Mouse (Mus musculus) lung, embryonic 16.5 days (tissue): Measurements from ENCODE around the gene Fgf10. TPM values are rescaled to one million over a fixed set of nuclear protein-coding genes. Genes with fewer than 3 reads are reported as not detected.

Source experiments
- ATAC-seq: fragments of 200-750 bp; cut with Nextera tagmentation; 2 replicates; pipeline ENCODE4 v1.8.0; 2017; ENCODE audit warnings: low read depth, mild to moderate bottlenecking, moderate library complexity
- H3K27ac ChIP-seq: fragments of 300-500 bp; sonication (generic); 2 replicates; pipeline ENCODE4 v1.5.1; 2014; ENCODE audit warnings: mild to moderate bottlenecking, control low read depth, low read length
- H3K27me3 ChIP-seq: fragments of 300-500 bp; sonication (generic); 2 replicates; pipeline ENCODE4 v1.6.1; 2014; ENCODE audit warnings: low read depth, low read length, mixed read lengths; ENCODE audit not compliant: control insufficient read depth, insufficient read depth
- H3K36me3 ChIP-seq: fragments of 300-500 bp; sonication (generic); 2 replicates; pipeline ENCODE4 v1.6.1; 2014; ENCODE audit warnings: low read length; ENCODE audit not compliant: control insufficient read depth, insufficient read depth
- H3K4me1 ChIP-seq: fragments of 300-500 bp; sonication (generic); replicated peaks from 2 replicates; pipeline ENCODE4 v1.6.1; 2014; ENCODE audit warnings: low read length, mixed read lengths; ENCODE audit not compliant: control insufficient read depth, insufficient read depth
- H3K4me2 ChIP-seq: fragments of 300-500 bp; sonication (generic); 2 replicates; pipeline ENCODE4 v1.6.1; 2014; ENCODE audit warnings: low read depth, low read length, control low read depth
- H3K4me3 ChIP-seq: fragments of 300-500 bp; sonication (generic); 2 replicates; pipeline ENCODE4 v1.5.1; 2014; ENCODE audit warnings: mild to moderate bottlenecking, low read length, control low read depth
- H3K9ac ChIP-seq: fragments of 300-500 bp; sonication (generic); 2 replicates; pipeline ENCODE4 v1.6.1; 2014; ENCODE audit warnings: low read length, control low read depth
- H3K9me3 ChIP-seq: fragments of 300-500 bp; sonication (generic); 2 replicates; pipeline ENCODE4 v1.6.1; 2016; ENCODE audit warnings: low read length; ENCODE audit not compliant: control insufficient read depth
- WGBS: fragments of 180-500 bp; shearing (Covaris S2); extraction: QIAGEN DNeasy Blood & Tissue Kit; methylation state at CpG from one replicate; pipeline ENCODE4 v1.1.7; 2014; 5-methylcytosine and 5-hydroxymethylcytosine counted together
- polyA plus RNA-seq: library from polyadenylated mRNA; unstranded; fragments of >200 nt; fragmentation: Nextera tagmentation; extraction: Ambion mirVana; gene quantifications from 2 replicates; pipeline ENCODE4 v1.2.1, GENCODE M21; 2015

Gene Fgf10
- polyA plus RNA-seq: 21.0 and 22.5 TPM in 2 replicates

- Histone ChIP-seq H3K4me2 (no peak within 1 kb of the TSS), H3K4me3 (no peak within 1 kb of the TSS), H3K36me3 (no peaks in the 10 kb centered on the region), H3K4me1 (no peaks in the 10 kb centered on the region), H3K9ac (no peak within 1 kb of the TSS), H3K9me3 (no peaks in the 10 kb centered on the region), H3K27me3 (no peaks in the 10 kb centered on the region), H3K27ac (no peak within 1 kb of the TSS)
- ATAC-seq: no peak
- WGBS: 80% methylated on average over 7 of the region's 7 CpGs
Measured at GRCm38 (mm10) chr13:118669491-118669890, at the start of gene Fgf10. Gene Fgf10 (plus strand): TSS chr13:118669791.

- Histone ChIP-seq H3K9ac (no peak overlapping the region), H3K4me3 (no peak overlapping the region), H3K9me3 (no peaks in the 10 kb centered on the region), H3K36me3 (no peaks in the 10 kb centered on the region), H3K27me3 (no peaks in the 10 kb centered on the region), H3K27ac (no peak overlapping the region), H3K4me2 (no peak overlapping the region), H3K4me1 (no peaks in the 10 kb centered on the region)
- WGBS: 27% methylated on average over 3 of the region's 3 CpGs
- ATAC-seq: no peak
Measured at GRCm38 (mm10) chr13:118629661-118630428, 39.7 kb upstream of the Fgf10 start.

- Histone ChIP-seq H3K4me3 (no peak overlapping the region), H3K4me1 (no peaks in the 10 kb centered on the region), H3K9ac (no peak overlapping the region), H3K9me3 (no peaks in the 10 kb centered on the region), H3K4me2 (no peak overlapping the region), H3K27me3 (no peaks in the 10 kb centered on the region), H3K27ac (no peak overlapping the region), H3K36me3 (no peaks in the 10 kb centered on the region)
- ATAC-seq: no peak
- WGBS: 67% methylated on average over 2 of the region's 2 CpGs
Measured at GRCm38 (mm10) chr13:118631500-118631899, 38.1 kb upstream of the Fgf10 start.

GRCm38 (mm10) chr13:118636047-118636446 lies 33.5 kb upstream of the Fgf10 start:
- ATAC-seq: no peak
- Histone ChIP-seq H3K36me3 (no peaks in the 10 kb centered on the region), H3K4me3 (no peak overlapping the region), H3K9ac (no peak overlapping the region), H3K4me1 (no peaks in the 10 kb centered on the region), H3K9me3 (no peaks in the 10 kb centered on the region), H3K4me2 (no peak overlapping the region), H3K27ac (no peak overlapping the region), H3K27me3 (no peaks in the 10 kb centered on the region)
- 87% methylated on average over 5 of the region's 5 CpGs for WGBS

- Histone ChIP-seq H3K4me2 (no peak overlapping the region), H3K4me3 (no peak overlapping the region), H3K27ac (no peak overlapping the region)
Measured at GRCm38 (mm10) chr13:118642585-118642984, 27.0 kb upstream of the Fgf10 start.

GRCm38 (mm10) chr13:118643138-118643537 lies 26.5 kb upstream of the Fgf10 start:
- H3K27me3 ChIP-seq: no peaks in the 10 kb centered on the region
- H3K9ac ChIP-seq: no peak overlapping the region
- H3K36me3 ChIP-seq: no peaks in the 10 kb centered on the region
- no peak overlapping the region for H3K4me3 ChIP-seq
- 54% methylated on average over 6 of the region's 6 CpGs for WGBS
- H3K4me1 ChIP-seq: no peaks in the 10 kb centered on the region
- H3K27ac ChIP-seq: no peak overlapping the region
- no peaks in the 10 kb centered on the region for H3K9me3 ChIP-seq
- H3K4me2 ChIP-seq: no peak overlapping the region
- ATAC-seq: no peak

More at GRCm38 (mm10) chr13:118642585-118642984, 27.0 kb upstream of the Fgf10 start:
- Histone ChIP-seq H3K9me3 (no peaks in the 10 kb centered on the region), H3K4me1 (no peaks in the 10 kb centered on the region), H3K36me3 (no peaks in the 10 kb centered on the region), H3K9ac (no peak overlapping the region), H3K27me3 (no peaks in the 10 kb centered on the region)
- 81% methylated on average over 3 of the region's 3 CpGs for WGBS
- no peak for ATAC-seq

GRCm38 (mm10) chr13:118656991-118657390 lies 12.6 kb upstream of the Fgf10 start:
- no peak for ATAC-seq
- Histone ChIP-seq H3K36me3 (no peaks in the 10 kb centered on the region), H3K9me3 (no peaks in the 10 kb centered on the region), H3K9ac (no peak overlapping the region), H3K27me3 (no peaks in the 10 kb centered on the region), H3K4me3 (no peak overlapping the region), H3K4me1 (no peaks in the 10 kb centered on the region), H3K4me2 (no peak overlapping the region), H3K27ac (no peak overlapping the region)
- 55% methylated on average over 5 of the region's 5 CpGs for WGBS

GRCm38 (mm10) chr13:118658031-118658430 lies 11.6 kb upstream of the Fgf10 start:
- WGBS: 89% methylated on average over 2 of the region's 2 CpGs
- H3K4me1 ChIP-seq: no peaks in the 10 kb centered on the region
- no peak overlapping the region for H3K4me3 ChIP-seq
- H3K36me3 ChIP-seq: no peaks in the 10 kb centered on the region
- no peaks in the 10 kb centered on the region for H3K27me3 ChIP-seq
- H3K9me3 ChIP-seq: no peaks in the 10 kb centered on the region
- no peak for ATAC-seq
- H3K9ac ChIP-seq: no peak overlapping the region
- H3K27ac ChIP-seq: no peak overlapping the region
- H3K4me2 ChIP-seq: no peak overlapping the region

- Histone ChIP-seq H3K4me1 (no peaks in the 10 kb centered on the region), H3K27me3 (no peaks in the 10 kb centered on the region), H3K9ac (no peak overlapping the region), H3K9me3 (no peaks in the 10 kb centered on the region), H3K4me3 (no peak overlapping the region), H3K27ac (no peak overlapping the region), H3K4me2 (no peak overlapping the region), H3K36me3 (no peaks in the 10 kb centered on the region)
- WGBS: 75% methylated on average over 7 of the region's 7 CpGs
- no peak for ATAC-seq
Measured at GRCm38 (mm10) chr13:118658608-118659326, 10.8 kb upstream of the Fgf10 start.
